Mouse (Mus musculus) thymus, postnatal 0 days (tissue): ENCODE data around the gene Dock6. TPM values are rescaled to one million over a fixed set of nuclear protein-coding genes. Genes with fewer than 3 reads are reported as not detected.

ENCODE experiments used
- DNase-seq: peaks from one replicate; pipeline ENCODE4 v3.0.0-alpha.2; 2015; ENCODE audit warnings: low spot score
- microRNA-seq: library from miRNA; unstranded; fragments of <30 nt; microRNA quantifications from one replicate; pipeline ENCODE4, GENCODE M21; 2016; ENCODE audit warnings: borderline number of aligned reads
- polyA plus RNA-seq: library from polyadenylated mRNA; unstranded; fragments of >200 nt; fragmentation: Nextera tagmentation; extraction: Ambion mirVana; gene quantifications from 2 replicates; pipeline ENCODE4 v1.2.1, GENCODE M21; 2015

Gene Dock6
- polyA plus RNA-seq, 1 experiment from 2014 or later: 5.9 TPM

GRCm38 (mm10) chr9:21751347-21751746, 101.1 kb downstream of the Dock6 start:
- no peak for DNase-seq

- no peak for DNase-seq
Observed at GRCm38 (mm10) chr9:21750370-21750769, 102.1 kb downstream of the Dock6 start.

Small RNA genes lying within 50 kb of the gene (microRNA-seq; reads per million reads assigned to microRNA genes)
- gene Mir7083: 3.3 reads per million

Other genes with a start within 250 kb of the Dock6 start
- gene Smarca4, start 236.5 kb downstream of the Dock6 start, polyA plus RNA-seq: 62.3 and 71.5 TPM in 2 replicates
- gene Ldlr, start 129.2 kb downstream of the Dock6 start, polyA plus RNA-seq: 16.9 and 21.8 TPM in 2 replicates
- 136 and 144 TPM in 2 replicates for gene Spc24, start 92.3 kb downstream of the Dock6 start, polyA plus RNA-seq
- 1.8 and 2.0 TPM in 2 replicates for gene Kank2, start 53.9 kb downstream of the Dock6 start, polyA plus RNA-seq
- 0.16 TPM in 1 of 2 replicates, not detected in the other for gene Angptl8, start 17.1 kb downstream of the Dock6 start, polyA plus RNA-seq
- 14.3 and 14.7 TPM in 2 replicates for gene Rab3d, start 65.6 kb upstream of the Dock6 start, polyA plus RNA-seq
- 0.24 and 0.40 TPM in 2 replicates for gene Ccdc159, start 74.8 kb upstream of the Dock6 start, polyA plus RNA-seq
- gene Tmem205, start 74.9 kb upstream of the Dock6 start, polyA plus RNA-seq: 29.6 and 31.1 TPM in 2 replicates
- 0.36 and 0.51 TPM in 2 replicates for gene Plppr2, start 84.4 kb upstream of the Dock6 start, polyA plus RNA-seq
- 5.3 and 5.9 TPM in 2 replicates for gene Swsap1, start 103.1 kb upstream of the Dock6 start, polyA plus RNA-seq
- 2.5 and 3.1 TPM in 2 replicates for gene Epor, start 110.9 kb upstream of the Dock6 start, polyA plus RNA-seq
- 2.8 and 3.8 TPM in 2 replicates for gene Rgl3, start 136.8 kb upstream of the Dock6 start, polyA plus RNA-seq
- gene Ccdc151, start 150.0 kb upstream of the Dock6 start, polyA plus RNA-seq: 0.44 and 0.52 TPM in 2 replicates
- gene Prkcsh, start 150.2 kb upstream of the Dock6 start, polyA plus RNA-seq: 68.5 and 72.8 TPM in 2 replicates
- gene Elavl3, start 199.4 kb upstream of the Dock6 start, polyA plus RNA-seq: 0.04 and 0.16 TPM in 2 replicates
- not detected in 2 replicates for gene Gm49318, start 218.6 kb upstream of the Dock6 start, polyA plus RNA-seq
- 8.0 and 9.6 TPM in 2 replicates for gene Zfp653, start 218.7 kb upstream of the Dock6 start, polyA plus RNA-seq
- 44.7 and 44.8 TPM in 2 replicates for gene Ecsit, start 232.8 kb upstream of the Dock6 start, polyA plus RNA-seq
- 1.4 and 2.9 TPM in 2 replicates for gene Cnn1, start 246.6 kb upstream of the Dock6 start, polyA plus RNA-seq